Mouse (Mus musculus) liver, adult 2 months (tissue): ENCODE measurements at regions not wholly inside any gene's neighbourhood (a gene's known extent, or its start where the extent isn't known, plus 50 kb on each side); places are given as distances from the start of the nearest gene placed in this dataset.

Experiments used
- CTCF ChIP-seq: fragments of 200-500 bp; IDR thresholded peaks from 2 replicates; pipeline ENCODE4 v1.5.1; 2011; ENCODE audit warnings: low read depth, low read length, control low read depth
- POLR2A ChIP-seq: fragments of 200-500 bp; IDR thresholded peaks from 2 replicates; pipeline ENCODE4 v1.6.1; 2011; ENCODE audit warnings: low read length, control low read depth; ENCODE audit not compliant: insufficient read depth; ENCODE audit errors: extremely low read depth

GRCm38 (mm10) chr4:7751208-7751607 is 487.6 kb downstream of the Car8 start:
- no peak for TF ChIP-seq POLR2A
- no peak for TF ChIP-seq CTCF
